ENCODE assay signal across 8 mouse cellular contexts in genomic region chr16:73530191-73530590, GRCm38 (mm10).
DNase-seq lines count a peak whose midpoint lies in the region; ATAC-seq and TF ChIP-seq lines count a peak whose summit lies in the region.

No protein-coding gene starts in this region.

- H3K4me1 ChIP-seq in lung, embryonic 14.5 days (ENCODE audit: insufficient read depth): no peaks in the 10 kb centered on the region
- peaks cover 7% of the 10 kb centered on the region; the same call in 1 of the 2 replicates for H3K4me1 ChIP-seq in hindbrain, embryonic 10.5 days (replicated peaks)
- H3K4me1 ChIP-seq in limb, embryonic 13.5 days: peaks cover 6% of the 10 kb centered on the region
- no peaks in the 10 kb centered on the region for H3K4me1 ChIP-seq in stomach, embryonic 16.5 days (ENCODE audit: control insufficient read depth, insufficient read depth, low read length)

- H3K27ac ChIP-seq in lung, embryonic 14.5 days (ENCODE audit: low read depth): no peak overlapping the region
- no peak overlapping the region for H3K27ac ChIP-seq in hindbrain, embryonic 10.5 days
- H3K27ac ChIP-seq in limb, embryonic 13.5 days: no peak overlapping the region
- no peak overlapping the region for H3K27ac ChIP-seq in stomach, embryonic 16.5 days (ENCODE audit: low read length)

- DNase-seq in lung, embryonic 14.5 days: peak; percentile 75
- no peak for DNase-seq in lung, postnatal 25 days (ENCODE audit: low spot score)
- peak; percentile 31 for DNase-seq in hindbrain, embryonic 10.5 days (ENCODE audit: low spot score)
- no peak for DNase-seq in layer of hippocampus, adult 8-10 months (ENCODE audit: low spot score in 2 of 2)
- DNase-seq in urinary bladder, postnatal 10 days (ENCODE audit: low spot score): no peak
- DNase-seq in right cerebral cortex, adult 2 months (ENCODE audit: low spot score in 2 of 2): no peak

- H3K27me3 ChIP-seq in lung, embryonic 14.5 days (ENCODE audit: insufficient read depth, low read length): no peaks in the 10 kb centered on the region
- no peaks in the 10 kb centered on the region for H3K27me3 ChIP-seq in hindbrain, embryonic 10.5 days (ENCODE audit: insufficient read depth, poor library complexity, severe bottlenecking)
- no peaks in the 10 kb centered on the region for H3K27me3 ChIP-seq in limb, embryonic 13.5 days
- H3K27me3 ChIP-seq in stomach, embryonic 16.5 days (ENCODE audit: control insufficient read depth, insufficient read depth, low read length): no peaks in the 10 kb centered on the region

- WGBS in lung, embryonic 14.5 days: 29% methylated on average over 10 of the region's 10 CpGs
- WGBS in hindbrain, embryonic 10.5 days: 50% methylated on average over 10 of the region's 10 CpGs
- 24% methylated on average over 10 of the region's 10 CpGs for WGBS in limb, embryonic 13.5 days
- 33% methylated on average over 10 of the region's 10 CpGs for WGBS in stomach, embryonic 16.5 days

- no peak overlapping the region for H3K4me3 ChIP-seq in lung, embryonic 14.5 days (ENCODE audit: low read depth, low read length)
- H3K4me3 ChIP-seq in hindbrain, embryonic 10.5 days: no peak overlapping the region
- H3K4me3 ChIP-seq in limb, embryonic 13.5 days: peak overlapping the region; percentile 17; the same call in 1 of the 2 replicates
- H3K4me3 ChIP-seq in stomach, embryonic 16.5 days (replicated peaks; ENCODE audit: low read length): peak overlapping the region; percentile 1

- no peaks in the 10 kb centered on the region for H3K9me3 ChIP-seq in lung, embryonic 14.5 days (ENCODE audit: low read depth, low read length)
- H3K9me3 ChIP-seq in hindbrain, embryonic 10.5 days: no peaks in the 10 kb centered on the region
- H3K9me3 ChIP-seq in limb, embryonic 13.5 days: no peaks in the 10 kb centered on the region
- no peaks in the 10 kb centered on the region for H3K9me3 ChIP-seq in stomach, embryonic 16.5 days (replicated peaks; ENCODE audit: control insufficient read depth, low read length)

- no peak overlapping the region for H3K9ac ChIP-seq in lung, embryonic 14.5 days
- H3K9ac ChIP-seq in limb, embryonic 13.5 days: no peak overlapping the region
- H3K9ac ChIP-seq in stomach, embryonic 16.5 days (ENCODE audit: low read length): no peak overlapping the region

- peak; percentile 77; the same call in 1 of the 2 replicates for ATAC-seq in lung, embryonic 14.5 days (ENCODE audit: insufficient read depth)
- peak; percentile 57; the same call in 1 of the 2 replicates for ATAC-seq in limb, embryonic 13.5 days (ENCODE audit: low FRiP score, low read depth)
- ATAC-seq in stomach, embryonic 16.5 days (ENCODE audit: insufficient read depth, low FRiP score): peak; percentile 58; the same call in 1 of the 2 replicates

- peak overlapping the region; percentile 34 for H3K4me2 ChIP-seq in lung, embryonic 14.5 days
- H3K4me2 ChIP-seq in limb, embryonic 13.5 days (replicated peaks): peak overlapping the region; percentile 51
- peak overlapping the region; percentile 34 for H3K4me2 ChIP-seq in stomach, embryonic 16.5 days (ENCODE audit: low read depth, low read length)

- TF ChIP-seq CTCF in lung, embryonic 14.5 days (IDR thresholded peaks at IDR 0.05; ENCODE audit: low read depth): no peak

- no peaks in the 10 kb centered on the region for H3K36me3 ChIP-seq in lung, embryonic 14.5 days (ENCODE audit: insufficient read depth)
- no peaks in the 10 kb centered on the region for H3K36me3 ChIP-seq in hindbrain, embryonic 10.5 days
- no peaks in the 10 kb centered on the region for H3K36me3 ChIP-seq in limb, embryonic 13.5 days
- H3K36me3 ChIP-seq in stomach, embryonic 16.5 days (ENCODE audit: control insufficient read depth, insufficient read depth, low read length): no peaks in the 10 kb centered on the region

Comparison
In these comparisons a context has a peak if more than half of its experiments do, and no peak if none do; other contexts are left out.
1. DNase-seq: peak in lung, embryonic 14.5 days (single experiment) and hindbrain, embryonic 10.5 days (single experiment); none in lung, postnatal 25 days (single experiment), layer of hippocampus, adult 8-10 months (0 of 2), urinary bladder, postnatal 10 days (single experiment) and right cerebral cortex, adult 2 months (0 of 2).
2. H3K4me3 ChIP-seq: peak in limb, embryonic 13.5 days (single experiment) and stomach, embryonic 16.5 days (single experiment); none in lung, embryonic 14.5 days (single experiment) and hindbrain, embryonic 10.5 days (single experiment).
3. Peak in every context shown above with its lines, with median percentiles within 50 percentile points of each other: ATAC-seq and H3K4me2 ChIP-seq.